Mouse (Mus musculus) layer of hippocampus, postnatal 14 days (tissue): ENCODE data around the gene Znhit2. TPM values are rescaled to one million over a fixed set of nuclear protein-coding genes. Genes with fewer than 3 reads are reported as not detected.

ENCODE experiments used
- DNase-seq, 2 experiments: peaks; one replicate each; pipeline ENCODE4 v3.0.0; 2021 to 2022; ENCODE audit warnings: low spot score in 2 of 2, mixed read lengths in 1 of 2
- total RNA-seq, 2 experiments: library from RNA; stranded (reverse); gene quantifications; 2 replicates each; pipeline ENCODE4 v1.2.3; 2021

Znhit2 gene
- total RNA-seq, 2 experiments from 2014 or later = 39.5 to 41.2 TPM

- no peak for DNase-seq
These were observed 15.4 kb upstream of the Znhit2 start for GRCm38 (mm10) chr19:6045366-6046293.

DNA sequence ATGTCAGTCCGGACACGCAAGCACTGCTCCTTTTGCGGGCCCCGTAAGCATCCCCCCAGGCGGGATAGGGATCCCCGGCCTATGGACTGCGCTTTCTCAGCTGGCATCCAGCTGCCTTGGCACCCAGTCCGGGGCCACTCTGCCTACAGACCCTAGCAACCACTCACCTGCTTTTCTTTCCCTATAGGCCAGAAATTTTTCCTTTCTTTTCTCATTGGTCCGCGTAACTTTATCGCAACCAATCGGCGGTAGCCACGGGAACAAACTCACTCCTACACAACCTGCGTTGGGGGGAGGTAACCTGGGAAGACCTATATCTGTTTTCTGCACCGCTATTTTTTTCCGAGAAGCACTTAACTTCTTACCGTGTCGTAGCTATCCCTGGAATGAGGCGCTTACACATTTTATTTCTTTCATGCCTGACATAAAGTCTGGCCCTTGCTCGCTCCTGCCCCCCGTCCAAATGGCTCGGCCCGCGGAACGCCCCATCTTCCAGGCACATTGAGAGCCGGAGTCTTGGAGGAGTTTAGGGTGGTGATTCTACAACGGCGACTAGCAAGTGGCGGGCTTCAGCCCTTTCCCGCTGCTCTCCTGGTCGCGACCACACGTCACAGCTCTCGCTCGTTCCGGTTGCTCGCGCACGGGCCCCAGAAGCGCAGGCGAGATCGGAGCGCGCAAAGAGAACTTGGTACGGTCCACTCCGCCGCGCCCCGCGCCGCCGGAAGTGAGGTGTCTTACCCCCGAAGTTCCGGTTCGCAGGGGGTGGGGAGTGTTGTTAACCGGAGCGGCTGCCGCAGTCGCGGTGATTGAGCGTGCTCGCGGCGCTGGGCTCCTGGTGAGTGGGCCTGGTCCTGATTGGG, 14.5 kb upstream of the Znhit2 start, which contains the start of gene Syvn1:
Syvn1 (plus strand) TSS at position 283 of the 860 bp plus-strand sequence.
- peak; percentile 92 to 95 for DNase-seq

DNA sequence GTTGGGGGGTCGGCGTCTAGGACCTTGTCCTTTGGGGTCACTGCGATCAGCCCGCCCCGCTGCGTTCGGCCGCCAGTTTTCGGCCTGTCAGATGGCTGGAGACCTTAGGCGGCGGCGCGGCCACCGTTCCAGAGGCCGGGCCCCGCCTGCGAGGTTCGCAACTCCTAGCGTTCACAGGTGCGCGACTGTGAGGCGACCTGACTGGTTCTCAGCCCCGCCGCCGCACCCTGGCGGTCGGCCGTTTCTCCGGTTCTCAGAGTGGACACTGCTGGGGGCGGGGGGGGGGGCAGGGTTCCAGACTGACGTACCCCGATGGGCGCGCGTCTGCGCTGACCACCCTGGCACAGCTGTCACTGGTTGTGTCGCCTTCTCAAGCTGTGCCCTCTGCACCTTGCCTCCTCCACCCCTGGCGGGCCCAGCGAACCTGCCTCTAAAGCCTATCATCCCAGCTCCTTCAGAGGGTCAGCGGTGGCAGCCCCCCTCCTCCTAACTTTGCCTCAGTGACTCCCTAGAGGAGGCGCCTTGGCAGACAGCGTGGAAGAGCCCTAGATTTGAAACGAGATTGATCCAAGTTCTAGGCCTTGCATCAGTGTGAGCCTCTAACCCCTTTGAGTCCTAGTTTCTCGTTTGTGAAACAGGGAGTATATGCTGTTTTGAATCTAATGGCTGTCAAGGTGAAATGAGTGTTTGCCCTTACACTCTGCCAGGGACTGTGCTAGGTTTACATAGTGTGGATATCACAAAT, 13.7 kb upstream of the Znhit2 start:
- peak in 1 of 2 experiments; percentile 26 for DNase-seq

- DNase-seq = no peak
These were observed 13.2 kb upstream of the Znhit2 start for GRCm38 (mm10) chr19:6047899-6048166.

DNA sequence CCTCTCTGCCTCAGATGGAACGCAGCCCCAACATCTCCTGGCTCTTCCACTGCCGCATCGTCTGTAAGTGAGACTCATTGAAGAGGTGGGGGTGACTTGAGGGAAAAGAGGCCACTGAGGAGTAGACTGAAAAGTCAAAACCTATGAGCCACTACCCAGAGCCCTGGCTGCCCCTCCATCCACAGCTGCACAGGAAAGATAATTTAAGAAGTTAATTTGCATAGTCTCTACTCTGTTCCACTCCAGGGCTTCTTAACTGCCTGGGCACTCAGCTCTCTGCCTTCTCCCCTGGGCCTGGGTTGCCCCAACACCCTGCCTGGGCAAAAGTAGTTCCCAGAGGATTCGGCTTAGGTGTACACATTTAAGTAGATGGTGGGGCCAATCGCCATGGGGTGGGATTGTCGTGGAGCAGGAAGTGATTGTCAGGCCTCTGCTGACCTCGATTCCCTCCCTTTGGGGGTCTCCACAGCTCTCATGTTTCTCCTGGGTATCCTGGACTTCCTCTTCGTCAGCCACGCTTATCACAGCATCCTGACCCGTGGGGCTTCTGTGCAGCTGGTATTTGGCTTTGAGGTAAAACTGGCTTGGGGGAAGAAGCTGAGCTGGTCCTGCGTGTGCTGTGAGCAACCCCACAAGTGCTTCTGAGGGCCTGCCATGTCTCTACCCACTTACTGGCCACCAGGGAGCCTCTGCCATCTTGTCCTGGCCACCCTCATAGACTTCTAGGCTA, 12.1 kb upstream of the Znhit2 start:
- no peak for DNase-seq

GRCm38 (mm10) chr19:6052516-6052915, 8.5 kb upstream of the Znhit2 start:
- no peak for DNase-seq

GRCm38 (mm10) chr19:6054296-6054695, 6.7 kb upstream of the Znhit2 start:
- no peak for DNase-seq

DNA sequence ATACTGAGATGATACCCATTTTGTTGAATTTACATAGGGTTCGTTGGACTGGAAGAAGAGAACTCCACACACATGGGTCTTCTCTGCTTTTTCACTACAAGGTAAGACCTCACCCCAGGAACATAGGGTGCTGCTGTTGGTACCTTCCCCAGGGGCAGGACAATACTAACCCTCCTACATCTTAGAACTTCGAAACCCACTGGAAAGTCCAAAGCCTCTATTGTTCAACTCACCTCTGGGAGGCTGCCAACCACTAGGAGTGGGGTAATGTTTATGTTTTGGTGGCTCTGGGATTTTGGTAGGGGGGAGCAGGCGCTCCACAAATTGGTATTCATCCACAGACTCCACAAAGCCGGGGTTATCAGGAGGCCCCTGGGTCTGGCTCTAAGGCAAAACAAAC, 4.3 kb upstream of the Znhit2 start:
- DNase-seq = no peak

- DNase-seq = peak; percentile 98 to 99
These were observed 3.5 kb upstream of the Znhit2 start, which contains the start of the genes Mrpl49 and Fau for GRCm38 (mm10) chr19:6057313-6058096. TSS of gene Mrpl49 (minus strand) at chr19:6057785. TSS of gene Fau (plus strand) at chr19:6057844.

DNA sequence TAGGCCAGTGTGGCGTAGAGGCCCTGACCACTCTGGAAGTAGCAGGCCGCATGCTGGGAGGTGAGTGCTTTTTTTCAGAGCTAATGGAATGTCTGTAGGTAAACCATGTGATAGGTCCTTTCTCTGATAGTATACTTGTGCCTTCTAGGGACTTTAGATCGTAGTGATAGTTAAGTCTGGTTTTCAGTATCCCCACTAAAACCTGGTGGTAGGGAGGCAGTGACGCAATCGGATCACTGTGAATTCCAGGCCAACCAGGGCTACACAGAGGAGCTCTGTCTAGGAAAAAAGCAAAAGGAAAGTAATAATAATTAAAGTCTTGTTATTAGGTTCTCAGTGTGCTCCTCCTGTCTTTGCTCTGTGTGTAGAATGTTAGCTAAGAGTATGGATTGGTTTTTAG, 2.5 kb upstream of the Znhit2 start:
- no peak for DNase-seq

DNA sequence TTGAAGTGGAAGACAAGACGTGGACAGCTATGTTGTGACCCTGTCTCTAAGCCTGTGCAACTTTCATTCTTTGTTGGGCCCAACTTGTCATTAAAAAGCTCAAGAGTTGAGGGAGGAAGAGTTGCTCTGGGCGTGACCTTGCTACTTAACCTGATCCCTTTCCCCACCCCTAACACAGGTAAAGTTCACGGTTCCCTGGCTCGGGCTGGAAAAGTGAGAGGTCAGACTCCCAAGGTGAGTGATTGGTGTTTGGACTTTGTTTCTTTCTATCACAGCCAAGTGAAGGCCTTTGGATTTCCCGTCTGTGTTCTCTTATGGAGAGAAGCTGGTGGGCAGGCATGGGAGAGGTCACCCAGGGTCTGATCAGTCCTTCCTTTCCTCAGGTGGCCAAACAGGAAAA, 2.0 kb upstream of the Znhit2 start:
- DNase-seq = no peak

- peak in 1 of 2 experiments; percentile 36 for DNase-seq
These were observed 780 bp downstream of the Znhit2 start for GRCm38 (mm10) chr19:6061641-6062302.

GRCm38 (mm10) chr19:6062418-6062817, 1.4 kb downstream of the Znhit2 start:
- DNase-seq = no peak

GRCm38 (mm10) chr19:6063081-6063480, 2.1 kb downstream of the Znhit2 start:
- DNase-seq = no peak

DNA sequence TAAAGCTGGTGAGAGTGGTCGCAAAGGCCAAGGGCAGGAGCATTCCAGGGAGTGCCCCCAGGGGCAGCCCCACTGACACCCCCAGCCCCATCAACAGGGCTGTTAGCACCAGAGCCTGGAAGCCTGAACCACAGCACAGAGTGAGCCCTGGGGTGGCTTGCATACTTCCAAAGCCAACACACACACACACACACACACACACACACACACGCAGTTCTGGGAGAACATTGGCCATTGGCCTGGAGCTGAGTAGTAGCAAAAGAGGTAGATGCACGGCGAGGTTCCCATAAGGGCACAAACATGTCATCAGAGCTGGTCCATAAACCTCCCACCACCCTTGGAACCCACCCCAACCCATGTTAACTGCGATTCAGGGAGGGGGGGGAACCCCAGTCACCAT, 5.6 kb downstream of the Znhit2 start:
- DNase-seq = no peak

GRCm38 (mm10) chr19:6067011-6067723, 6.2 kb downstream of the Znhit2 start:
- DNase-seq = peak; percentile 82 to 87

DNA sequence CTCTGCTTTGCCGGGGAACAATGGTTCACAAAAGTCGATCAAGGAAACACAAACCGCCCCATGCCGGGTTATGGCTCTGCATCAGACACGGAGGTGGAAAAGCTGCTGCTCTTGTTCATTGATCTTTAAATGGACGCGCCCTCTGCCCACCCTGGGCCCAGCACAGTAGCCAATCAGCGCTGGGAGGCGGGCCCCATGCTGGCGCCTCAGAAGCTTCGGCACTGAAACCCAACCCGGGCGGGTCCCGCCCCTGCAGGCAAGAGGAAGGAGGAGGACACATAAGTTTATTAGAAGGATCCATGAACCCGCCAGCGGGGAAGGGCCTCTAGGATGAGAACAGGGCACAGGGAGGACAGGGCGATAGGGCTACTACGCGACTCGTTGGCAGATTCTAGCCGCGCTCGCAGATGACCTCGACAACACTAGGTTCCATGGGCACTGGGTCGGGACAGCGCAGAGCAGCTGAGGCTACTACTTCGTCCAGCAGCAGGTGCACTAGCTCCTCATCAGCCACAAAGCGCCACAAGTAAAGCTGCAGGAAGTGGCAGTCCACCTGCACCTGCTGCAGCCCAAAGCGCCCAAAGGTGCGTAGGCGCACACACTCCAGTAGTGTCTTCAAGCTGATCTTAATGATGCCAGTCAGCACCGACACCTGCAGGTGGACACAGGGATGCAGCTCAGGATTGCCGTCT, 6.9 kb downstream of the Znhit2 start, which contains the start of gene Tm7sf2:
Tm7sf2 (minus strand) TSS at position 650 of the 692 bp plus-strand sequence.
- DNase-seq = peak; percentile 86 to 93

DNA sequence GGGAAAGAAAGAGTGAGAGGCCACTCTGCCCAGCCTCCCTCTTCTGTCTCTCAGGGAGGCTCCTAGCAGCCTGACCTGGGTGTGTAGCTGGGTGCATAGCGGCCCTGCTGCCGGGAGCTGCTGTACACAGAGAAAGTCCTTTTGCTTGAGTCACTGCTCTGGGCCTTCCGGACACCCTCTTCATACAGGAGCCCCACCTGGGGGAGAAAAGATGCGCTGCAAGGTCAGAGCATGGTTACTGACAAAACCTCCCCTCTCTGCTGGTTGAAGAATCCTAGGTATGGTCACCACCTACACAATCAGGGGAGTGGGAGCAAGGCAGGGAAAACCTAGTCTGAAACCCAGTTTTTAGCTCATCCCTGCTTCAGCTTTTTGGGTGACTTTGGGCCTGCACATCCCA, 8.0 kb downstream of the Znhit2 start:
- DNase-seq = no peak
